Mouse (Mus musculus): ENCODE measurements around the gene Emilin1. TPM values are rescaled to one million over a fixed set of nuclear protein-coding genes. Genes with fewer than 3 reads are reported as not detected.

The Emilin1 gene
- polyA plus RNA-seq, 1 experiment from 2014 or later: 8.6 TPM

DNA sequence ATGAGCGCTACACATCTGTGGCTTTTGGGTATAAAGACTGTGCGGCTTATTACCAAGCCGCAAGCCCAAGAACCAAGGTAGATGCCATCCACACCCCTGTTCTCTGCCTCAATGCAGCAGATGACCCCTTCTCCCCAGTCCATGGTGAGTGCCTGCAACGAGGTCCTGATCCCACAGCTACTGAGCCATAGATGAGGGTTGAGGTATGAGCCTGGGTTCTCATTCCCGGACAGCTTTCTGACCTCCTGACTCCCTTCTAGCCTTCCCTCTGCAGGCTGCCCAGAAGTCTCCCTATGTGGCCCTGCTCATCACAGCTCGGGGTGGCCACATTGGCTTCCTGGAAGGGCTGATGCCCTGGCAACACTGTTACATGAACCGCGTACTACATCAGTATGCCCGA, 41.4 kb downstream of the Emilin1 start:
- DNase-seq (ENCODE audit: low spot score) (no peak), ATAC-seq (no peak)
- H3K9ac ChIP-seq (ENCODE audit: low read length): no peak overlapping the region
- H3K4me3 ChIP-seq (ENCODE audit: low read depth, low read length): no peak overlapping the region
- no peak overlapping the region for H3K27ac ChIP-seq (ENCODE audit: low read depth, low read length)
- H3K27me3 ChIP-seq (replicated peaks; ENCODE audit: control insufficient read depth, insufficient read depth, low read length): no peaks in the 10 kb centered on the region
- no peaks in the 10 kb centered on the region for H3K9me3 ChIP-seq (replicated peaks; ENCODE audit: control insufficient read depth, low read length)
- H3K4me1 ChIP-seq (ENCODE audit: control insufficient read depth, insufficient read depth, low read length): peaks cover 28% of the 10 kb centered on the region
- H3K4me2 ChIP-seq (ENCODE audit: low read length): no peak overlapping the region
- H3K36me3 ChIP-seq (ENCODE audit: control insufficient read depth, insufficient read depth, low read length): peaks cover 57% of the 10 kb centered on the region
- 97% methylated on average over 9 of the region's 9 CpGs for WGBS

DNA sequence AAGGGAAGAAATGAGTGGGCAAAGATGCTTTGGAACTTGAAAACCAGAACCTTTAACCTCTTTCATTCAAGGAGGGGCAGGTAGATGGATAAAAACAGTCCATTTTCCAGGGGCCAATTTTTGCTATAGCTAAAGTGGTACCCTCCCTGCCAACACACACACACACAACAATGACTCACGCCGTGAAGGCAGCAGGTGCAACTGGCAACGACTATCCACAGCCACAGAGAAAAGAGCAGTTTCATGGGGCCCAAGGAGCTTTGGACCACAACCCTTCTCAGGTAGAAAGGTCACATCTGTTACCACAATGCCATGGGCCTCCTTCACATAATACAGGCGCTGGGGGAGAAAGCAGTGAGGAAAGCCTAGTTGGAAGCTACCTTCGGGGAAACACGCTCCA, 42.5 kb downstream of the Emilin1 start:
- Histone ChIP-seq H3K9ac (ENCODE audit: low read length) (no peak overlapping the region), H3K4me2 (ENCODE audit: low read length) (no peak overlapping the region), H3K4me3 (ENCODE audit: low read depth, low read length) (no peak overlapping the region), H3K36me3 (ENCODE audit: control insufficient read depth, insufficient read depth, low read length) (peaks cover 57% of the 10 kb centered on the region), H3K27ac (ENCODE audit: low read depth, low read length) (no peak overlapping the region), H3K9me3 (replicated peaks; ENCODE audit: control insufficient read depth, low read length) (no peaks in the 10 kb centered on the region), H3K4me1 (ENCODE audit: control insufficient read depth, insufficient read depth, low read length) (peaks cover 22% of the 10 kb centered on the region), H3K27me3 (replicated peaks; ENCODE audit: control insufficient read depth, insufficient read depth, low read length) (no peaks in the 10 kb centered on the region)
- no peak for DNase-seq (ENCODE audit: low spot score)
- ATAC-seq: no peak
- WGBS: 93% methylated on average over 6 of the region's 6 CpGs

DNA sequence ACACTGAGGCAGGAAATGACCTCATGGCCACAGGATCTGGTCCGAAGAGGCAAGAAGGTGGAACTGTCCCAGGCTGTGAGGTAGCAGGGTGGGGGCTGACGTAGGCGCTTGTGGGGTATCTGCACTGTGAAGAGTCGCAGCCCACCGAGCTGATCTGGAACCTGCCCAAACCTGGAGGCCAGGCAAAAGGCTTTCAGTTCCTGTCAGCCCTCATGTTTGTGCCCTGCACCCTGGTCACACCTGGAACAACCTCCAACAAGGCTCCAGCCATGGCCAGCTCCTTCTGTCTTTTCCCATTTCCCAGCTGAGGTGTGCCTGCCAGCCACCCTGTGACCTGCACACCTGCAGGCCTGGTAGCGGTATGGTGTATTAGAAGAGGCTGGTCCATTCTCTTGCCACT, 44.7 kb downstream of the Emilin1 start:
- Histone ChIP-seq H3K36me3 (ENCODE audit: control insufficient read depth, insufficient read depth, low read length) (peaks cover 47% of the 10 kb centered on the region), H3K9ac (ENCODE audit: low read length) (no peak overlapping the region), H3K27me3 (replicated peaks; ENCODE audit: control insufficient read depth, insufficient read depth, low read length) (no peaks in the 10 kb centered on the region), H3K4me2 (ENCODE audit: low read length) (no peak overlapping the region), H3K27ac (ENCODE audit: low read depth, low read length) (no peak overlapping the region), H3K9me3 (replicated peaks; ENCODE audit: control insufficient read depth, low read length) (no peaks in the 10 kb centered on the region), H3K4me3 (ENCODE audit: low read depth, low read length) (no peak overlapping the region), H3K4me1 (ENCODE audit: control insufficient read depth, insufficient read depth, low read length) (peaks cover 22% of the 10 kb centered on the region)
- DNase-seq (ENCODE audit: low spot score): no peak
- WGBS: 94% methylated on average over 6 of the region's 6 CpGs
- no peak for ATAC-seq

DNA sequence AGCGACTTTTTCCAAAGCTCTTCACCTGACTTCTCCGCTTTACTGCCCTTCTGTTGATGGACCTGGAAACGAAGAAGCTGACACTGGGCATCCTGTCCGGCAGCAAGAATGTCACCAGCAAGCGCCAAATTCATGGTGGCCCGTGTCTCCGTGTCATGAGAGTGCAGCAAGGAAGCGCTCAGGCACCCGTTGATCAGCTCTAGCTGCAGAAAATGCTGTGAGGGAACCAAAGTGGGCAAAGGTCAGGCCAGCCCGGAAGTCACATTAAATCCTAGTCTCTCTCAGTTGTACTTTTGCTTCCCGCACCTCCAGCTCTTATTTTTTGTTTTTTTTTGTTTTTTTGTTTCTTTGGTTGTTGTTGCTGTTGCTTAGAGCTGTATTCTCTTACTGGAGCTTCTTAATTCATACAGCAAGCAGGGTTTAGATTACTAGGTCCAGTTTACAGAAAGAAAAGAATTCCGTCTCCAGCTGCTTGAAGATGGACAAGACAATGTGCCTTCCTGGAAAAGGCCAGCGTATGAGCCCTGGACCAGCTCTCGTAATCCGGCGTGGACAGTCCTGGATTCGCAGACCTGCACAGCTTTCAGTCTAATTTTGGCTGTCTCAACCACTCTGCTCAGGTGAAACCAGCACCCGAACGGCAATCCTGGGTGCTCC, 46.1 kb downstream of the Emilin1 start:
- ATAC-seq: no peak
- 43% methylated on average over 19 of the region's 19 CpGs for WGBS
- no peaks in the 10 kb centered on the region for H3K9me3 ChIP-seq (replicated peaks; ENCODE audit: control insufficient read depth, low read length)

DNA sequence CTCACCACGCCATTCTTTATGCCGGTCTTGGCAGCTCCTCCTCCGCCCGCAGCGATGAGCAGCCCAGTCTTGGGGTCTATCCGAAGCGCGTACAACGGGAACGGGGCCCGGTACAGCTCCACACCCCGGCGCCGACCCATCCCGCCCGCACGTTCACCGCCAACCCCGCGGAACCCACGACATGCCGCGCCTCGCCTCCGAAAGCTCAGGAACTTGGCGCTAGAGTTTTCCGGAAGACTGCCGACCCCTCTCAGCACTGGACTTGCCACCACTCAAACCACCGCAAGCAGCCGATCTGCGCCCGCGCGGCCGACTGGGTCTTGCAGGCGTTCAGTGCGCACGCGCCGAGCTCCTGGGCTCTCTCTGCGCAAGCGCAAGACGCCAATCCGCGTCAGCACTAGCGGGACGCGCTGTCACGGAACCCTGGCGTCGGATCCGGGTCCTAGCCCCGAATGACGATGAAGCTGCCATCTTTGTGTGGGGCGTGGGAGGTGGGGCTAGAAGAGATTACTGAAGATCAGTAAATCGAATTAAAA, 46.8 kb downstream of the Emilin1 start, which contains the start of gene Preb:
Preb (minus strand) TSS at position 396 of the 536 bp plus-strand sequence.
- peak within 1 kb of the TSS; percentile 82 for H3K27ac ChIP-seq (ENCODE audit: low read depth, low read length)
- peak within 1 kb of the TSS; percentile 89 for H3K4me2 ChIP-seq (ENCODE audit: low read length)
- peak; percentile 99 for DNase-seq (ENCODE audit: low spot score)
- WGBS: under 1% methylated on average over 56 of the region's 56 CpGs
- peaks cover 22% of the 10 kb centered on the region for H3K4me1 ChIP-seq (ENCODE audit: control insufficient read depth, insufficient read depth, low read length)
- no peaks in the 10 kb centered on the region for H3K27me3 ChIP-seq (replicated peaks; ENCODE audit: control insufficient read depth, insufficient read depth, low read length)
- H3K9me3 ChIP-seq (replicated peaks; ENCODE audit: control insufficient read depth, low read length): no peaks in the 10 kb centered on the region
- H3K4me3 ChIP-seq (ENCODE audit: low read depth, low read length): peak within 1 kb of the TSS; percentile 87
- peak within 1 kb of the TSS; percentile 91 for H3K9ac ChIP-seq (ENCODE audit: low read length)
- peaks cover 26% of the 10 kb centered on the region for H3K36me3 ChIP-seq (ENCODE audit: control insufficient read depth, insufficient read depth, low read length)
- peak; percentile 98 for ATAC-seq

More for the DNA sequence above, 46.1 kb downstream of the Emilin1 start:
- Histone ChIP-seq H3K27me3 (replicated peaks; ENCODE audit: control insufficient read depth, insufficient read depth, low read length) (no peaks in the 10 kb centered on the region), H3K4me3 (ENCODE audit: low read depth, low read length) (peak overlapping the region; percentile 87), H3K27ac (ENCODE audit: low read depth, low read length) (peak overlapping the region; percentile 82; the same call in 1 of the 2 replicates), H3K9ac (ENCODE audit: low read length) (peak overlapping the region; percentile 91), H3K36me3 (ENCODE audit: control insufficient read depth, insufficient read depth, low read length) (peaks cover 33% of the 10 kb centered on the region), H3K4me1 (ENCODE audit: control insufficient read depth, insufficient read depth, low read length) (peaks cover 22% of the 10 kb centered on the region), H3K4me2 (ENCODE audit: low read length) (peak overlapping the region; percentile 89)
- DNase-seq (ENCODE audit: low spot score): no peak

DNA sequence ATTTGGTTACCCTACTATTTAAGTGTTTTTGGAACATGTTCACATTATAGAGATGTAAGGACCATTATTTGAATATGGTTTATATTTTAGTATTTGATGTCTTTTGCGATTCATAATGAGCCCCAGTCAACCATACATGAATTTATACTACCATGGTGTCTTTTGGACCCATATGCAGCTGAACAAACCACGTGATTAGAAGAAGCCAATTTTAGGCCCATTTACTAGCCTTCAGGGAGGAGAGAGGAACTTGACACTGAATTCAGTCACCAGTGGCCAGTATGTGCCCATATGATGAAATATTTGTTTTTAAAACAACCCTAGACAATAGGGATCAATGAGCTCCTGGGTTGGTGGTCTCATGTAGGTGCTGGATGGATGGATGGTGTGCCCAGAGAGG, 47.6 kb downstream of the Emilin1 start:
- ATAC-seq (no peak), DNase-seq (ENCODE audit: low spot score) (no peak)
- 92% methylated on average over 2 of the region's 2 CpGs for WGBS
- Histone ChIP-seq H3K9ac (ENCODE audit: low read length) (no peak overlapping the region; the same call in 1 of the 2 replicates), H3K4me2 (ENCODE audit: low read length) (peak overlapping the region; percentile 89), H3K4me1 (ENCODE audit: control insufficient read depth, insufficient read depth, low read length) (peaks cover 22% of the 10 kb centered on the region), H3K4me3 (ENCODE audit: low read depth, low read length) (peak overlapping the region; percentile 87; the same call in 1 of the 2 replicates), H3K9me3 (replicated peaks; ENCODE audit: control insufficient read depth, low read length) (no peaks in the 10 kb centered on the region), H3K27me3 (replicated peaks; ENCODE audit: control insufficient read depth, insufficient read depth, low read length) (no peaks in the 10 kb centered on the region), H3K27ac (ENCODE audit: low read depth, low read length) (no peak overlapping the region), H3K36me3 (ENCODE audit: control insufficient read depth, insufficient read depth, low read length) (peaks cover 18% of the 10 kb centered on the region)

DNA sequence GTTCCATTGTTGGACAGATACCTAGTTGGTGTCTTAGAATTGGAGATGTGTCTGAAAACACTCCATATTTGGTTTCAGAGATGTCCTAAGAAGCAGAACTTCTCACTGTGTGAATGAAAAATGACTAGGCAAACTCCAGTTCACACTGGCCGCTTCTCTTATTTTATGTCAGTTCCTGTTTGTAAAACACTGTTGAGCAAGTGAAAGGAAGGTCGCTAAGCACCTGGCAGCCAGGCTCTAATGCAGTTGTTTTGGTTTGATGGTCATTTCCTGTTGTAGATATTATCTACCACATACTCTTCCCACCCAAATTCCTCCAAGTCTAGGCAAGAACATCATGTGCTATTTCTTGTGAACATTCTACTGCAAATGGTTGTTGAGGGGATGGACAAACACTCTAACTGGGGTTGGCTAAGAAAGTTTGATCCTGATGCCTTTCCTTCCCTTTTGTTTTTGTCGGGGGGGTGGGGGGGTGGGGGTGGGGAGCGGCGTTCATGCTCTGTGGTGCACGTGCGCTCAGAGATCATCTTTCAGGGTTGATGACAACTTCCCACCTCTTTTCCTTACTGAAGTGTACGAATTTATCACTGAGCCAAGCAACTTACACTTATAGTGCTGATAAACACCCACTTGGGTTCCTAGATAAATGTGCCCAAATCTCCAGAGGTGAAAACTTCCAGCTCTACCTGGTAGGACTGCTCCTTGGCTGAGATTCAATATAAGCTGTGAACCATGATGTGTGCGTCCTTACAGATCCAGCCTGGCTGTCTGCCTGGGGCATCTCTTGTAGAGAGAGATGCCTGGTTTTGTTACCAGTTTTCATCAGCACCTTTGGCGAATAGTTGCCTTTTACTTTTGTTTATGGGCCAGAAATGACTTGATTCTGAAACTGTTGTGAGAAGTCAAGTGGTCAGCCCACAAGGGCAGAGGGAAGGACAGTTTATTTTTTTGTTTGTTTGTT, 48.6 kb downstream of the Emilin1 start:
- Histone ChIP-seq H3K4me1 (ENCODE audit: control insufficient read depth, insufficient read depth, low read length) (peaks cover 22% of the 10 kb centered on the region), H3K27me3 (replicated peaks; ENCODE audit: control insufficient read depth, insufficient read depth, low read length) (no peaks in the 10 kb centered on the region), H3K9me3 (replicated peaks; ENCODE audit: control insufficient read depth, low read length) (no peaks in the 10 kb centered on the region), H3K27ac (ENCODE audit: low read depth, low read length) (no peak overlapping the region), H3K9ac (ENCODE audit: low read length) (no peak overlapping the region), H3K4me3 (ENCODE audit: low read depth, low read length) (no peak overlapping the region), H3K36me3 (ENCODE audit: control insufficient read depth, insufficient read depth, low read length) (peaks cover 14% of the 10 kb centered on the region), H3K4me2 (ENCODE audit: low read length) (no peak overlapping the region)
- DNase-seq (ENCODE audit: low spot score) (no peak), ATAC-seq (no peak)
- 80% methylated on average over 10 of the region's 10 CpGs for WGBS

DNA sequence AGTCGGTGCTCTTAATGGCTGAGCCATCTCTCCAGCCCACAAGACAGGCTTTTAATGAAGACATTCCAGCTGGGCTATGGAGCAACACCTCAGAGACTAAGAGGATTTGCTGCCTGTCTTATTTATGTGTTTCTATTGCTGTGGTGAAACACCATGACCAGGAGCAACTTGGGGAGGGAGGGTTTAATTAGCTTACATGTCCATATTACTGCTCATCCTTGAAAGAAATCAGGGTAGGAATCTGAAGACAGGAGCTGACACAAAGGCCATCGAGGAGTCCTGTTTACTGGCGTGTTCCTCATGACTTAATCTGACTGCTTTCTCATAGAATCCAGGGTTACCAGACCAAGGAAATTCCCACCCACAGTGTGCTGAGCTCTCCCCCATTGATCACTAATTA, 50.7 kb downstream of the Emilin1 start:
- H3K9ac ChIP-seq (ENCODE audit: low read length): no peak overlapping the region
- H3K4me2 ChIP-seq (ENCODE audit: low read length): no peak overlapping the region
- 81% methylated on average over 3 of the region's 3 CpGs for whole genome bisulfite sequencing
- DNase-seq (ENCODE audit: low spot score) (no peak), ATAC-seq (no peak)
- H3K27me3 ChIP-seq (replicated peaks; ENCODE audit: control insufficient read depth, insufficient read depth, low read length): no peaks in the 10 kb centered on the region
- H3K4me1 ChIP-seq (ENCODE audit: control insufficient read depth, insufficient read depth, low read length): peaks cover 6% of the 10 kb centered on the region
- no peaks in the 10 kb centered on the region for H3K36me3 ChIP-seq (ENCODE audit: control insufficient read depth, insufficient read depth, low read length)
- H3K27ac ChIP-seq (ENCODE audit: low read depth, low read length): no peak overlapping the region
- H3K4me3 ChIP-seq (ENCODE audit: low read depth, low read length): no peak overlapping the region
- no peaks in the 10 kb centered on the region for H3K9me3 ChIP-seq (replicated peaks; ENCODE audit: control insufficient read depth, low read length)
